Mouse (Mus musculus) heart, embryonic 12.5 days (tissue): Measurements from ENCODE around the gene P2rx1. TPM values are rescaled to one million over a fixed set of nuclear protein-coding genes. Genes with fewer than 3 reads are reported as not detected.
A peak's percentile ranks its signal among the peaks of the same experiment; 100 is the strongest.

ENCODE experiments used
- ATAC-seq: fragments of 200-750 bp; cut with Nextera tagmentation; 2 replicates; pipeline ENCODE4 v1.8.0; 2017; ENCODE audit warnings: moderate TSS enrichment, moderate library complexity; ENCODE audit not compliant: insufficient number of reproducible peaks, low FRiP score
- H3K27ac ChIP-seq: fragments of 300-500 bp; sonication (generic); 2 replicates; pipeline ENCODE4 v1.5.1; 2016; ENCODE audit warnings: mild to moderate bottlenecking, moderate library complexity; ENCODE audit not compliant: poor library complexity, severe bottlenecking
- H3K27me3 ChIP-seq: fragments of 300-500 bp; sonication (generic); replicated peaks from 2 replicates; pipeline ENCODE4 v1.6.1; 2016; ENCODE audit warnings: mild to moderate bottlenecking, moderate library complexity
- H3K36me3 ChIP-seq: fragments of 300-500 bp; sonication (generic); 2 replicates; pipeline ENCODE4 v1.6.1; 2016; ENCODE audit warnings: mild to moderate bottlenecking, moderate library complexity
- H3K4me1 ChIP-seq: fragments of 300-500 bp; sonication (generic); replicated peaks from 2 replicates; pipeline ENCODE4 v1.6.1; 2016; ENCODE audit warnings: mild to moderate bottlenecking
- H3K4me2 ChIP-seq: fragments of 300-500 bp; sonication (generic); 2 replicates; pipeline ENCODE4 v1.6.1; 2016; ENCODE audit warnings: mild to moderate bottlenecking, moderate library complexity
- H3K4me3 ChIP-seq: fragments of 300-500 bp; sonication (generic); 2 replicates; pipeline ENCODE4 v1.5.1; 2016; ENCODE audit warnings: mild to moderate bottlenecking
- H3K9ac ChIP-seq: fragments of 300-500 bp; sonication (generic); 2 replicates; pipeline ENCODE4 v1.6.1; 2016; ENCODE audit warnings: mild to moderate bottlenecking, moderate library complexity
- H3K9me3 ChIP-seq: fragments of 300-500 bp; sonication (generic); replicated peaks from 2 replicates; pipeline ENCODE4 v1.6.1; 2016; ENCODE audit warnings: mild to moderate bottlenecking, moderate library complexity
- WGBS: fragments of 180-500 bp; shearing (Covaris S2); methylation state at CpG from one replicate; pipeline ENCODE4 v1.1.7; 2016; 5-methylcytosine and 5-hydroxymethylcytosine counted together
- polyA plus RNA-seq: library from polyadenylated mRNA; unstranded; fragments of >200 nt; fragmentation: Nextera tagmentation; extraction: Ambion mirVana; gene quantifications from 2 replicates; pipeline ENCODE4 v1.2.1, GENCODE M21; 2016

The P2rx1 gene
- polyA plus RNA-seq, 1 experiment from 2014 or later: 2.2 TPM

GRCm38 (mm10) chr11:73009531-73010274, 10.8 kb downstream of the P2rx1 start:
- no peak overlapping the region for H3K9ac ChIP-seq
- no peak overlapping the region for H3K4me3 ChIP-seq
- no peak overlapping the region for H3K4me2 ChIP-seq
- 59% methylated on average over 13 of the region's 13 CpGs for WGBS
- no peaks in the 10 kb centered on the region for H3K9me3 ChIP-seq
- peaks cover 40% of the 10 kb centered on the region for H3K27me3 ChIP-seq
- no peak overlapping the region for H3K27ac ChIP-seq
- H3K36me3 ChIP-seq: no peaks in the 10 kb centered on the region
- ATAC-seq: no peak
- peaks cover 26% of the 10 kb centered on the region for H3K4me1 ChIP-seq

DNA sequence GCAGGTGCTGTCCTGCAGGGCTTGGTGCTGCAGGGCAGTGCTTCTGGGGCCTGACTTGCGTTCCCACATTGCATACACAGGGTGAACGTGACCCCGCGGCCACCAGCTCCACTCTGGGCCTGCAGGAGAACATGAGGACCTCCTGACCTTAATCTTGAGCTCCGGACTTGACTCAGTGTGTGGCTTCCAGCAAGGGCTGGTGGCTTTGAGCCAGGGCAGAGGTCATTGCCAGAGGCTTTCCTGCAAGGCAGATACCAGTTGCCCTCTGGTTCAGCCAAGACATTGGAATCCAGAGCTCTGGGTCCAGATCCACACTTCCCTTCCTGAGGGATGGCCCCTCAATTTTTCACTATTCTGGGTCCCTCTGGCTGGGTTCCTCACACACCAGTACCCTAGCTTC, 15.1 kb downstream of the P2rx1 start:
- Histone ChIP-seq H3K4me1 (0 out of 2 replicates have a peak, but pooled peaks cover 4% of the 10 kb centered on the region), H3K36me3 (no peaks in the 10 kb centered on the region), H3K4me2 (no peak overlapping the region), H3K27me3 (peaks cover 49% of the 10 kb centered on the region), H3K9ac (no peak overlapping the region), H3K27ac (no peak overlapping the region), H3K4me3 (no peak overlapping the region), H3K9me3 (no peaks in the 10 kb centered on the region)
- ATAC-seq: no peak
- 71% methylated on average over 5 of the region's 5 CpGs for WGBS

DNA sequence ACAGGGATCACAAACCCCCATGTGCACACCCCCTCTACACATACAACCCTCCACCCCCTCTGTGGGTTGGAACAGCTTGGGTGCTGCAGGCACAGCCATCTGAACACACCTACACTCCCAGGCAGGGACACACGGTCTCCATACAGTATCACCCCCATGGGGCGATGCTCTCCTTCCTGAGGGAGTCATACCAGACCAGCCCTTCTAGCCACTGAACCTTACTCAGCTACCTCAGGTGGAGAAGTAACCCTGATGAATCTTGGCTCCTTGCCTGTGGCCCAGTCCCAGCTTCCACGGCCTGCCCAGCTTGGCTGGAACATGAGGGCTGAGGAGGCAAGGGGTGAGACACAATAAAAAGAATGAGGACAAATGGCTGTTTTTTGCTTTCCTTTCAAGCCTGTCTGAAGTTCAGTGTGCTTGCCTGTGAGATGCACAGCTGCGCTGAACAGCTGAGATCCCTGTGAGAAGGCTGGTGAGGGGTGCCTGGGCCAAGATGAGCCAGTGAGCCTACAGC, 16.0 kb downstream of the P2rx1 start:
- H3K27me3 ChIP-seq: peaks cover 47% of the 10 kb centered on the region
- H3K9me3 ChIP-seq: no peaks in the 10 kb centered on the region
- no peak overlapping the region for H3K27ac ChIP-seq
- peaks cover 10% of the 10 kb centered on the region; the same call in 1 of the 2 replicates for H3K4me1 ChIP-seq
- WGBS: 84% methylated on average over 4 of the region's 4 CpGs
- no peak overlapping the region for H3K4me2 ChIP-seq
- no peaks in the 10 kb centered on the region for H3K36me3 ChIP-seq
- no peak overlapping the region for H3K4me3 ChIP-seq
- H3K9ac ChIP-seq: no peak overlapping the region
- no peak for ATAC-seq

DNA sequence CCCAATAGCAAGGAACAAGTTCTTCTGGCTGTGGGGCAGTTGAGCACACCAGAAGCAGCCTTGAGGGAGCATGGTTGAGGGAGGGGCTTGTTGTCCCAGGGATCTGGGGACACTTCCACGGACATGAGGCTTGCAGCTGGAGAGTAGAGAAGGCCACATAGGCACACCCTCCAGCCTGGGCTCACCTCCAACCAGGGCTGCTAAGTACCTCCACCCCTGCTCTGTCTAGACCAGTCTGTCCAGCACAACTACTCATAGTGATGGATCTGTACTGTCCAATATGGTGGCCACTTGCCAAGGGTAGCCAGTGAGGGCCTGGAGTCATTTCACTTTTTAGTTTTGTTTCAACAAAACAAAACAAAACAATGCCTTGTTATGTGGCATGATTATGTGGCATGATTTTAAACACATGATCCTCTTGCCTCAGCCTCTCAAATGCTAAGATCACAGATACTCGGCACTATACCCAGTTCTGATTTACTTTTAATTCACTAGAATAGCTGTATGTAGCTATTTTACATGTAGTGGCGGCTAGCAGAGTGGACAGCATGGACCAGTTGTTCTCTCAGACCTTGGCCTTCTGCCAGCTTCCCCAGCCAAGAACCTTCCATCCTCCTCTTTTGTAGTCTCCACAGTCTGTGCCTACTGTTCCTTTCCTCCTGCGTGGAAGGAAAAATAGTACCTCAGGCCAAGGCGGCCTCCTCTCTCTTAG, 16.6 kb downstream of the P2rx1 start:
- 70% methylated on average over 5 of the region's 5 CpGs for WGBS
- Histone ChIP-seq H3K27ac (no peak overlapping the region), H3K4me3 (no peak overlapping the region), H3K27me3 (peaks cover 47% of the 10 kb centered on the region), H3K4me2 (no peak overlapping the region), H3K9me3 (no peaks in the 10 kb centered on the region), H3K36me3 (no peaks in the 10 kb centered on the region), H3K4me1 (peaks cover 10% of the 10 kb centered on the region; the same call in 1 of the 2 replicates), H3K9ac (no peak overlapping the region)
- ATAC-seq: no peak

DNA sequence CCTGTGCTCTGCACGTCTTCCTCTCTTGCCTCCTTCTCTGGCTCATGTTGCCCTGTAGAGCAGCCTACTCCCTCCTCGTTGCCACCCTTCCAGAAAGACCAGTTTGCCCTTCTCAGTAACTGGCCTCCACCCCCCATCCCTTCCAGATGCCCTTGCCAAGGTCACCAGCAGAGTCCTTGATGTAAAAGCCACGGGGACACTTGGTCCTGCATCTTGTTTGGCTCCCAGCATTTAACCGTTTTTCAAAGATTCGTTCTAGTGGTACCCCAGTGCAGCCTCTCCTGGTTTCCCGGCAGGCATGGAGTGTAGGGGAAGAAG, 17.2 kb downstream of the P2rx1 start:
- Histone ChIP-seq H3K27me3 (peaks cover 47% of the 10 kb centered on the region), H3K9ac (no peak overlapping the region), H3K4me2 (no peak overlapping the region), H3K9me3 (no peaks in the 10 kb centered on the region), H3K4me3 (no peak overlapping the region), H3K36me3 (no peaks in the 10 kb centered on the region), H3K27ac (no peak overlapping the region), H3K4me1 (peaks cover 10% of the 10 kb centered on the region; the same call in 1 of the 2 replicates)
- no peak for ATAC-seq
- 66% methylated on average over 6 of the region's 6 CpGs for WGBS

DNA sequence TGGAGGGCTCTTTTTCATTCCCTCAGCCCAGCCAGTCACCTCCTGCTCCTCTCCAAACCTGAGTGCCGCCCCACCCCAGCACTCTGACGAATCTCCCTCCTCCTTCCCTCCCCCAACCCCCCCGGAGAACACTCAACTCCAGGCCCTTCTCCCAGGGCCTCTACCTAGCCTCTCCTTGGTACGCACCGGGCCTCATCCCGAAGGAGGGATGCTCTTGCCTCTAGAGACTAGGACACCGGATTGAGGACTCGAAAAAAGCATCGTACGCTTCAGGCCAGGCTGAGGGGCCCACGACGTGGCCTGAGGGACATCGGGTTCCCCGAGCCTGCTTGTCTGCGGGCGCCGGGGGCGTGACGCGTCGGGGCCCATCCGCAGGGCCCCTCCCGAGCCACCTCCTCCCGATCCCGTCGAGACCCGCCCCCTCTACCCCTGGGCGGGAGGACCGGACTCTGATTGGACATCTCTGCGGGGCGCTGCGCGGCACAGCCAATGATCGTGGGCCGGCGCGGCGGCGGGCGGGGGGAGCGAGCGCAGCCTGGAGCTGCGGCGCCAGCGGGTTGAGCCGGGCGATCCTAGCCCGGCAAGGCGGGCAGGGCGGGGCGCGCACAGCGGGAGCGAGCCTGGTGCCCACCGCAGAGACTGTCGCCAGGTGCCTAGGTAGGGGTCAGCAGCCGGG, 19.7 kb downstream of the P2rx1 start, which contains the start of gene Camkk1:
TSS of gene Camkk1 (plus strand) at position 538 of the 676 bp plus-strand sequence.
- H3K4me1 ChIP-seq: peaks cover 15% of the 10 kb centered on the region; the same call in 1 of the 2 replicates
- peak within 1 kb of the TSS; percentile 99 for H3K4me2 ChIP-seq
- H3K36me3 ChIP-seq: no peaks in the 10 kb centered on the region
- peak; percentile 95 for ATAC-seq
- peak within 1 kb of the TSS; percentile 62 for H3K4me3 ChIP-seq
- H3K27me3 ChIP-seq: peaks cover 54% of the 10 kb centered on the region
- peak within 1 kb of the TSS; percentile 71 for H3K9ac ChIP-seq
- 1% methylated on average over 57 of the region's 57 CpGs for WGBS
- H3K27ac ChIP-seq: no peak within 1 kb of the TSS
- no peaks in the 10 kb centered on the region for H3K9me3 ChIP-seq

DNA sequence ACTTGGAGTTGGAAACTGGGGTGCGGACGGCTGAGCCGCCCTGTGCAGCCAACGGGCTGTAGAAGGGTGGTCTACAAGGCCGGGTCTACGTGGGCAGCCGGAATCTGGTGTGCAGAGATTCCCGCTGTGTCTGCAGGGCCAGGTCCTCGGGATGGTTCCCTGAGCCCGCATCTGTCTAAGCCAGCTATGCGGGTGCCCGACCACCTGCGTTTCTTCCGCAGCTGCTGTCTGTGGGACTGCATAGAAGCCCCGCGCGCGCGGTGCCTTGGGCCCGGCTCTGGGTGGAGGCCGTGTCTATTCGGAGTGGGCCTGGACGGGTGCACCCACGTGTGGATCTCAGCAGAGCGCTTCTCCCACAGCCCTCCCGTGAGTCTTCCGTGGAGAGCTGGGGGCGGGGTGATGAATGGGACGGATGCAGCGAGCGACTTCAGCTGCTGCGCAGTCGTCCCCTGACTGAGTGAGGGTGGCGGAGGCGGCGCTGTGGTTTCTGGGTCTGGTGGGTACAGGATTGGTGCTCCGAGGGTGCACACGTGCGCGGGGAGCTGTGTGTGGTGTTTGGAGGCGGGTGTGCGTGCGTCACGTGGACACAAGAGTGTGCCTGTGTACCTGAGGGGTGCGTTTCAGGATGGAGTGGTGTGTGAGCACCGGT, 20.4 kb downstream of the P2rx1 start:
- Histone ChIP-seq H3K9me3 (no peaks in the 10 kb centered on the region), H3K27me3 (peaks cover 50% of the 10 kb centered on the region), H3K9ac (peak overlapping the region; percentile 71), H3K4me3 (peak overlapping the region; percentile 62), H3K4me1 (peaks cover 22% of the 10 kb centered on the region), H3K4me2 (peak overlapping the region; percentile 99), H3K36me3 (no peaks in the 10 kb centered on the region), H3K27ac (no peak overlapping the region)
- 1% methylated on average over 46 of the region's 46 CpGs for WGBS
- ATAC-seq: peak; percentile 37

DNA sequence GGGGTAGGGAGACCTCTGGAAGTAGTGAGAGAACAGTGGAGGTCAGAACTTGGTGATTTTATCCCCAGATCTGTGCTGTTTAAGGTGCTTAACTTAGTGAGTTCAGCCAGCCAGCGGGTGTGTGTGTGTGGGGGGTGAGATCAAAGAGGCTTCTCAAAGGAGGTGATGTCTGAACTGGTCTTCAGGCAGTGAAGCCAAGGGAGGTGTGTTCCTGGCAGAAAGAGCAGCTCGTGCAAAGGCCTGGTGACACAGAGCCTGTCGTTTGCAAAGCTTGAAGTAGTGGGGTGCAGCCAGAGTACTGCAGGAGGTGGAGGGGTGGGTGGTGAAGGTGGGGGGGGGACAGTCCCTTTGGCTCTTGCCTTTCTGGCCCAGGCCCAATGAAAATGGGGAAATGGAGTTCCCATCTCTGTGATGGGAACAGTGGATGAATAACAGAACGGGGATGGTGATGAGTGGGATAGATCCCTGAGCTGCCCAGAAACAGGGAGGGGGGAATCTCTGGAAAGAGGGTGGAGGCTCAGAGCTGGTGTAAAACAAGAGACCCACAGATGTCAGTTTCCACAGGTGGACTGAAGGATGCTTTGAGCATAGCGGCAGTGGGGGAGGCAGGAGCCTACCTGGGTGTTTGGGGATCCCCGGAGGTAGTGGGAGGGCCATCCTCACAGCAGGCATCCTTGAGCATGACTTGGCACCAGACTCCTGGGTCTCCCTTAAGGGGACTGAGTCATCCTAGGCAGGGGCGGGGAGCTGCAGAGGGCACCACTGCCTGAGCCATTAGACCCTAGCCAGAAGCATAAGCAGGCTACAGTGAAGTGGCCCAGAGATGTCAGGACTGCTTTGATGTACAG, 22.3 kb downstream of the P2rx1 start:
- 56% methylated on average over 7 of the region's 7 CpGs for WGBS
- Histone ChIP-seq H3K9me3 (no peaks in the 10 kb centered on the region), H3K9ac (no peak overlapping the region), H3K27me3 (peaks cover 59% of the 10 kb centered on the region), H3K4me1 (peaks cover 32% of the 10 kb centered on the region), H3K4me3 (no peak overlapping the region), H3K36me3 (no peaks in the 10 kb centered on the region), H3K27ac (no peak overlapping the region), H3K4me2 (no peak overlapping the region)
- no peak for ATAC-seq

DNA sequence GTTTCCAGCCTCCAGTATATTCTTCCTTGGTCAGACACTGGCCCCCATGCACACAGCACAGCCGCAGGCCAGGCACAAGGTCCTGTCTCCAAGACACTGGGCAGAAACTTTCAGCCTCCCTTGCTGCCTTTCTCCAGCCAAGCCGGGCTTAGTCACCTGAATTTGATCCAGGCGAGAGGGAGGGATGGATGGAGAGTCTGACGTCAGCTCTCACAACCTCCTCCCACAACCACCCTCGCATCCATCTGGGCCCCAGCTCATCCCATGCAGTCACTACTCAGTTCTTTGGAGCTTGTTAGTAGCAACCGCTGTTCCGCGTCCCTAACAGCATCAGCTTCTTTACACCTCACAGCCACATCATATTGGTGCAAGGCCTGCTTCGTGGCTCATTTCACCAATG, 24.2 kb downstream of the P2rx1 start:
- no peak overlapping the region for H3K4me2 ChIP-seq
- ATAC-seq: no peak
- H3K27me3 ChIP-seq: peaks cover 49% of the 10 kb centered on the region
- H3K9ac ChIP-seq: no peak overlapping the region
- H3K36me3 ChIP-seq: no peaks in the 10 kb centered on the region
- no peak overlapping the region for H3K27ac ChIP-seq
- H3K4me1 ChIP-seq: peaks cover 43% of the 10 kb centered on the region
- H3K9me3 ChIP-seq: no peaks in the 10 kb centered on the region
- H3K4me3 ChIP-seq: no peak overlapping the region
- 56% methylated on average over 9 of the region's 9 CpGs for WGBS

GRCm38 (mm10) chr11:73023827-73024226, 24.9 kb downstream of the P2rx1 start:
- Histone ChIP-seq H3K27ac (no peak overlapping the region), H3K4me3 (no peak overlapping the region), H3K27me3 (peaks cover 46% of the 10 kb centered on the region), H3K9ac (no peak overlapping the region), H3K36me3 (no peaks in the 10 kb centered on the region), H3K4me1 (peaks cover 43% of the 10 kb centered on the region), H3K9me3 (no peaks in the 10 kb centered on the region), H3K4me2 (no peak overlapping the region)
- 53% methylated on average over 4 of the region's 4 CpGs for WGBS
- no peak for ATAC-seq
